Mouse (Mus musculus): Measurements from ENCODE around the gene Rab3c. TPM values are rescaled to one million over a fixed set of nuclear protein-coding genes. Genes with fewer than 3 reads are reported as not detected.

Rab3c gene
- polyA plus RNA-seq, 1 experiment, result 0.05 TPM

DNA sequence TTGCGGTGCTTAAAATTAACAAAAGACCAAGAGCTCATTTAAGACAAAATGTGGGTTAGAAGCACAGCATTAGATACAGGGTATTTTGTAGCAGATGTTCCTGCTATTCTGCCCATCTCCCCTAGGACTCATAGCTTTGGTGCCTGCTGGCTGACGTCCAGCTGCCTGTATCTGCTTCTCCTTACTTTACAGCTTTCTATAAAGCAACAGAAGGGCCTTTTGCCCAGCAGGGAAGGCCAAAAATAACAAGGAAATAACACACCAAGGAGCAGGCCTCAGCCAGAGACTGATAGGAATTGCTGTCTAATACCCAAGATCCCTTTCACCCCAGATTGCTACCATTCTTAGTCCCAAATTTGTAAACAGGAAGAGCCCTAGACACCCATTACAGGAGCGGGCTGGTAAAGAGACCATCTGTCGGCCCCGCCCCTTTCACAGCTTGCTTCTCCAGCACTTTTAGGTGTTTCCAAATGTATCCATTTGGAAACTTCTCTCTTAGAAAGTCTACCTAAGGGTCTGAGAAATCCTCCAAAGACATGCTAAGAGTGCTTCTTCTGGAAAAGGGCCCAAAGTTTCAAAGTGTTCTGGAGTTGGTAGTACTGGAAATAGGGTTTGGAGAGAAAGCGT, 183.3 kb downstream of the Rab3c start:
- H3ac ChIP-seq (ENCODE audit: control insufficient read depth, insufficient read length), result no peak overlapping the region
- no peaks in the 10 kb centered on the region for H3K36me3 ChIP-seq (ENCODE audit: control insufficient read depth, insufficient read depth)
- H3K4me2 ChIP-seq (ENCODE audit: low read depth), result no peak overlapping the region
- no peak overlapping the region for H3K4me3 ChIP-seq
- H3K79me2 ChIP-seq (ENCODE audit: control insufficient read depth, insufficient read depth), result no peaks in the 10 kb centered on the region
- no peaks in the 10 kb centered on the region for H3K27me3 ChIP-seq (ENCODE audit: control insufficient read depth, insufficient read depth, insufficient read length)
- TF ChIP-seq POLR2AphosphoS2 (IDR thresholded peaks at IDR 0.05; ENCODE audit: insufficient read length, low read depth) (no peak), MYOD1 (IDR thresholded peaks at IDR 0.05; ENCODE audit: control insufficient read depth in 1 of 3, insufficient read length in 2 of 3, low read depth in 2 of 3) (no peak), USF1 (IDR thresholded peaks at IDR 0.05; ENCODE audit: low read depth) (no peak), MYOG (IDR thresholded peaks at IDR 0.05; ENCODE audit: control insufficient read depth in 1 of 3, insufficient read depth in 1 of 3, insufficient read length in 2 of 3, low read depth in 2 of 3) (no peak), E2F4 (IDR thresholded peaks at IDR 0.05; ENCODE audit: insufficient read depth) (no peak), MAX (IDR thresholded peaks at IDR 0.05; ENCODE audit: low read depth) (no peak), CEBPB (IDR thresholded peaks at IDR 0.05; ENCODE audit: insufficient read depth, poor library complexity, severe bottlenecking) (no peak), REST (IDR thresholded peaks at IDR 0.05; ENCODE audit: insufficient read depth, insufficient read length) (no peak), SRF (IDR thresholded peaks at IDR 0.05; ENCODE audit: control insufficient read depth, insufficient read length, low read depth) (no peak)

DNA sequence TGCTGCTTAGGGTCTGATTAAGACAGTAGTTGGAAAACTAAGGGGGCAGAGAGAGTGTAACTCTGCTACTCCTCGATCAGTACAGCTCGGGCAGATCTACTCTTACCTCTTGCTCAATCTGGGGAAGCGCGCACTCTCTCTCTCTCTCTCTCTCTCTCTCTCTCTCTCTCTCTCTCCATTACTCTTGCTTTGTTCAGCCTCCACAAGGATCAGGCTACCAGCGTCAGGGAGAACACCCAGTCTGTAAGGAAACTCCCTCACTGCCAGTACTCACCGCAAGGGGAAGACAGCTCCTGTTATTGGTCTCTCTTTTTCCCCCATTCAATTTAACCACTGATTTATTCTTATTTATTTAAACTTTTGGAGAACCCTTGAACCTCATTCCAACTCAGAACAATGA, 185.8 kb downstream of the Rab3c start:
- TF ChIP-seq MYOG (IDR thresholded peaks at IDR 0.05; ENCODE audit: control insufficient read depth in 1 of 3, insufficient read depth in 1 of 3, insufficient read length in 2 of 3, low read depth in 2 of 3), result no peak
- no peak for TF ChIP-seq POLR2AphosphoS2 (IDR thresholded peaks at IDR 0.05; ENCODE audit: insufficient read length, low read depth)
- TF ChIP-seq POLR2A (IDR thresholded peaks at IDR 0.05; ENCODE audit: insufficient read length, low read depth), result no peak
- TF ChIP-seq TCF12 (IDR thresholded peaks at IDR 0.05; ENCODE audit: insufficient read depth, poor library complexity, severe bottlenecking), result no peak
- no peak for TF ChIP-seq REST (IDR thresholded peaks at IDR 0.05; ENCODE audit: insufficient read depth, insufficient read length)
- TF ChIP-seq TCF3 (IDR thresholded peaks at IDR 0.05; ENCODE audit: insufficient read length, low read depth), result no peak
- TF ChIP-seq USF1 (IDR thresholded peaks at IDR 0.05; ENCODE audit: low read depth), result no peak
- no peak for TF ChIP-seq CEBPB (IDR thresholded peaks at IDR 0.05; ENCODE audit: insufficient read depth, poor library complexity, severe bottlenecking)
- TF ChIP-seq E2F4 (IDR thresholded peaks at IDR 0.05; ENCODE audit: insufficient read depth), result no peak
- no peak for TF ChIP-seq SRF (IDR thresholded peaks at IDR 0.05; ENCODE audit: control insufficient read depth, insufficient read length, low read depth)
- Histone ChIP-seq H3K36me3 (ENCODE audit: control insufficient read depth, insufficient read depth) (no peaks in the 10 kb centered on the region), H3ac (ENCODE audit: control insufficient read depth, insufficient read length) (no peak overlapping the region), H3K4me3 (no peak overlapping the region), H3K27me3 (ENCODE audit: control insufficient read depth, insufficient read depth, insufficient read length) (no peaks in the 10 kb centered on the region), H3K79me2 (ENCODE audit: control insufficient read depth, insufficient read depth) (no peaks in the 10 kb centered on the region), H3K4me2 (ENCODE audit: low read depth) (no peak overlapping the region)

DNA sequence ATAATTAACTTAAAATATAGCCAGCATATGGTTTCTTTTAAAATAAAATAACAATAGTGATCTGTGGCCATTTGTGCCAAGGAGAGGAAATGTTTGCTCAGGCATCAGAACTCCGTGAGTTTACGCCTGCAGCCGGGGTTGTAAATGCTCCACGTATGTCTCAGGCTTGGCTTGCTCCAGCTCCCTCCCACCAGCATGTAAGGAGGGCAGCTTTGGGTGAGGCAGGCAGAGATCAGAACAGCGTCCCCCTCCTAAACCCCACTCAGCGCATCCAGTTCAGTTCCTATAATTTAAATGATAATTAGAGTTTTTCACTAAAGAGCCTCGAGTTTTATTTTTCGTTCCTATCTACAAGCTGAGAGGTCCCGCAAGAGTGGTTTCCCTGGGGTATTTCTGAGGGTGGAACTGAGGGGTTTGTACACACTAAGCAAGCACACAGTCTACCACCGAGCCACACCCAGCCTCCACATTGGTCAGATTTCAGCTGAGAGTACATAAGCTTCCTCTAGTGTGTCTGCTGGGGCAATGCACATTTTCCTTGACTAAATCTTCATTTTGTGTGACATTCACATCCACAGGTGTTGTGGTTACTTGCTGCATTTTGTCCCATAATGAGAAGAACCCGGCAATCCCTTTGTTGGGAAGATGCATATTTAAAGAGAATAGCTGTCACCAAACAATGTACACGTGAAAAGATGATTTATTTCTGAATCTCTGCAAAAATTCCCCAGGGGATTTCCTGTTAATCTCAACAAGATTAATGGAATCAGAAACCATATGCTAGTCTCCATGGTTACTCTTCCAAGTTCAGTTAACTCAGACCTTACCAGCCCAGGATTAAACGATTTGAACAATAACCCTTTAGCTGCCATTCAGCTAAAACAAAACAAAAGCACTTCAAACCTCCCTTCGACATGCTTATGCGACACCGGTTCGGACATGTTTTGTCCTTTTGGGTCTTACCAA, 186.8 kb downstream of the Rab3c start:
- Histone ChIP-seq H3K4me2 (ENCODE audit: low read depth) (no peak overlapping the region), H3ac (ENCODE audit: control insufficient read depth, insufficient read length) (no peak overlapping the region), H3K79me2 (ENCODE audit: control insufficient read depth, insufficient read depth) (no peaks in the 10 kb centered on the region), H3K27me3 (ENCODE audit: control insufficient read depth, insufficient read depth, insufficient read length) (no peaks in the 10 kb centered on the region), H3K36me3 (ENCODE audit: control insufficient read depth, insufficient read depth) (no peaks in the 10 kb centered on the region), H3K4me3 (no peak overlapping the region)
- TF ChIP-seq POLR2A (IDR thresholded peaks at IDR 0.05; ENCODE audit: insufficient read length, low read depth) (no peak), POLR2AphosphoS2 (IDR thresholded peaks at IDR 0.05; ENCODE audit: insufficient read length, low read depth) (no peak), E2F4 (IDR thresholded peaks at IDR 0.05; ENCODE audit: insufficient read depth) (no peak), MAX (IDR thresholded peaks at IDR 0.05; ENCODE audit: low read depth) (no peak), REST (IDR thresholded peaks at IDR 0.05; ENCODE audit: insufficient read depth, insufficient read length) (no peak), USF1 (IDR thresholded peaks at IDR 0.05; ENCODE audit: low read depth) (no peak), TCF12 (IDR thresholded peaks at IDR 0.05; ENCODE audit: insufficient read depth, poor library complexity, severe bottlenecking) (no peak), MYOD1 (IDR thresholded peaks at IDR 0.05; ENCODE audit: control insufficient read depth in 1 of 3, insufficient read length in 2 of 3, low read depth in 2 of 3) (no peak), TCF3 (IDR thresholded peaks at IDR 0.05; ENCODE audit: insufficient read length, low read depth) (no peak), MYOG (IDR thresholded peaks at IDR 0.05; ENCODE audit: control insufficient read depth in 1 of 3, insufficient read depth in 1 of 3, insufficient read length in 2 of 3, low read depth in 2 of 3) (no peak), CEBPB (IDR thresholded peaks at IDR 0.05; ENCODE audit: insufficient read depth, poor library complexity, severe bottlenecking) (no peak), SRF (IDR thresholded peaks at IDR 0.05; ENCODE audit: control insufficient read depth, insufficient read length, low read depth) (no peak)

DNA sequence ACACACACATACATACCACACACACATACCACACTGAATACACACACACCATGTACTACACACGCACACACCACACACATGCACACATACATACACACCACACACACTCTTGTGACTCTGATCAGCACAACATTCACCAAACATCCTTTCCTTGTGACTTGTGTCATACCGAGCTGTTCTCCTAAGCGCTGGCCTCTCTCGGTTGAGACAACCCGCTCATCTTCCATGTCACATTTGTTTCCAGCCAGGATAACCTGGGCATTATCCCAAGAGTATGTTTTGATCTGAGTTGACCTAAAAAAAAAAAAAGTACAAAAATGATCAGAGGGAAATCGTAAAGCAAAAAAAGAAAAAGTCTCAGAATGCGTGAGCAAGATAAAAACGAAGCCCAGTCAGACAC, 196.8 kb downstream of the Rab3c start:
- TF ChIP-seq POLR2A (IDR thresholded peaks at IDR 0.05; ENCODE audit: insufficient read length, low read depth), result no peak
- TF ChIP-seq TCF12 (IDR thresholded peaks at IDR 0.05; ENCODE audit: insufficient read depth, poor library complexity, severe bottlenecking), result no peak
- no peak for TF ChIP-seq E2F4 (IDR thresholded peaks at IDR 0.05; ENCODE audit: insufficient read depth)
- TF ChIP-seq MAX (IDR thresholded peaks at IDR 0.05; ENCODE audit: low read depth), result no peak
- no peak for TF ChIP-seq MYOD1 (IDR thresholded peaks at IDR 0.05; ENCODE audit: control insufficient read depth in 1 of 3, insufficient read length in 2 of 3, low read depth in 2 of 3)
- TF ChIP-seq REST (IDR thresholded peaks at IDR 0.05; ENCODE audit: insufficient read depth, insufficient read length), result no peak
- TF ChIP-seq SRF (IDR thresholded peaks at IDR 0.05; ENCODE audit: control insufficient read depth, insufficient read length, low read depth), result no peak
- no peak for TF ChIP-seq USF1 (IDR thresholded peaks at IDR 0.05; ENCODE audit: low read depth)
- TF ChIP-seq POLR2AphosphoS2 (IDR thresholded peaks at IDR 0.05; ENCODE audit: insufficient read length, low read depth), result no peak
- TF ChIP-seq TCF3 (IDR thresholded peaks at IDR 0.05; ENCODE audit: insufficient read length, low read depth), result no peak
- no peak for TF ChIP-seq MYOG (IDR thresholded peaks at IDR 0.05; ENCODE audit: control insufficient read depth in 1 of 3, insufficient read depth in 1 of 3, insufficient read length in 2 of 3, low read depth in 2 of 3)
- TF ChIP-seq CEBPB (IDR thresholded peaks at IDR 0.05; ENCODE audit: insufficient read depth, poor library complexity, severe bottlenecking), result no peak
- H3K79me2 ChIP-seq (ENCODE audit: control insufficient read depth, insufficient read depth), result no peaks in the 10 kb centered on the region
- H3K36me3 ChIP-seq (ENCODE audit: control insufficient read depth, insufficient read depth), result no peaks in the 10 kb centered on the region
- H3K4me3 ChIP-seq, result no peak overlapping the region
- H3ac ChIP-seq (ENCODE audit: control insufficient read depth, insufficient read length), result no peak overlapping the region
- H3K4me2 ChIP-seq (ENCODE audit: low read depth), result no peak overlapping the region
- no peaks in the 10 kb centered on the region for H3K27me3 ChIP-seq (ENCODE audit: control insufficient read depth, insufficient read depth, insufficient read length)
